Mouse (Mus musculus) cerebellum, adult 9-11 months (tissue): Measurements from ENCODE around the gene Dot1l.

Experiments
- DNase-seq: peaks from one replicate; pipeline ENCODE4 v3.0.0; 2022

Dot1l gene

DNA sequence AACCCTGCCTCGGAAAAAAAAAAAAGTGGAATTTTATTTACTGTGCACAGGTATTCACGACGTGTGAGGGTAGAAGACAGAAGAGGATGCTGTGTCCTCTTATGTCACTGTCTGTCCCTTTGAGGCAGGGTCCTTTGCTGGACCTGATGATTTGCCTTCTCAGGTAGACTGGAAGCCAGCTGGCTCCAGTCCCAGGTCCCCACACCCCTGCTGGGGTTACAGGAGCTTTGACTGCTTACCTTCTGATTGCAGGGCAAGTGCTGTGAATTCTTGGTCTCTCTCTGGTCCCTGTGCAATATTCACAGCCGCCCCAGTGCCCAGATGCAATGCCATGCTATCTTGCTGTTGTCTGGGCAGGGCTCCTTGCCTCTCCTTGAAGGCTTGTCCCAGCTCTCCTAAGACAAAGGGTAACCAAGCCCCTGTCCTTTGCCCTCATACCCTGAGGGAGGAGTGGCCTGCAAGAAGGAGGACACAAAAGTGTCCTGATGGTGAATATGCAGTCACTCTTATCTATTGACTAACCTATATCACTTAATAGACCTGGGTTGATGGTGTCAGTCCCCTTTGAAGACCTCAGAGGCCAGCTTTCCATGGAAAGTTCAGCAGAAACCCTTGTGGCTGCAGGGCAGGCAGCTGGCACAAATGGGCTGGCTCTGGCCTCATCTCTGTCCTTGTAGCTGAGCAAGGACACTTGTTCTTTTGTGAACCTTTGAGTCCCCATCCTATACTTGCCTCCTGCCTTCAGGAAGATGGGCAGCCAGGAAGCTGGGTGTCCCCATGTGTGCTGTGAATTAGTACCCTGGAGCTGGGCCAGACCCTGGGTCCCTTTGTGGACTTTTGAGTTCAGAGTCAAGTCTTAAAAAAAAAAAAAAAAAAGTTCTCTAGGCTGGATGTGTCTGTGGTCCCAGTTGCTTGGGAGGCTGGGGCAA is 5.9 kb downstream of the Dot1l start:
- no peak for DNase-seq

- no peak for DNase-seq
These were observed 6.8 kb downstream of the Dot1l start for GRCm38 (mm10) chr10:80761821-80762220.

- DNase-seq, result no peak
These were observed 8.5 kb downstream of the Dot1l start for GRCm38 (mm10) chr10:80763502-80763901.

GRCm38 (mm10) chr10:80765746-80766145 is 10.7 kb downstream of the Dot1l start:
- DNase-seq, result no peak

DNA sequence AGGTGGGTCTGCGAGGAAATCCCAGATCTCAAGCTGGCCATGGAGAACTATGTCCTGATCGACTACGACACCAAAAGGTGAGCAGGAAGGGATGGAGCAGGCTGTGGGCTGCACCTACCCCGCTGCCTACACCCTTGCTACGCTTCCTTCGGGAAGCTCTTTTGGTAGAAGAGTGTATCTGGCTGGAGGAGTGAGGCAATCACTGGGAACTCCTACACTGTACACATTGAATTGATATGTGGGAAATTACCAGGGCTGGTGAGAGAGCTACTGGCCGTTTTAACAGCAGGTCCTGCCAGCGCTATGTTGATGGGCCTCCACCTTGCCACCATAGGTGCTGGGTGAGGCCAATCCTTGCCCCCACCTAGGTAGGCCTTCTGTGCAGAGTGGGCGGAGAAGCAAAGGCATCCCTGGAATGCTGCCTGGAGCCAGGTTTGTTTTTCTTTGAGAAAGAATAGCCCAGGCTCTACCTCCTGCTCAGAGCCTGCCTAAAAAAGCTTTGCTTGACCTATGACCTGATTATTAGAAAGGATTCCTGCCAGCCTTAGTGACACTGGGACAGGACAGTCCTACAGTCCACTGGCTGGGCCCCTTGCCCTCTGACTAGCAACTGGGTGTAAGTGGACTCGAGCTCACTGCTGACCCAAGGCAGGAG is 11.3 kb downstream of the Dot1l start:
- no peak for DNase-seq

GRCm38 (mm10) chr10:80768365-80768764 is 13.4 kb downstream of the Dot1l start:
- DNase-seq, result no peak

- no peak for DNase-seq
These were observed 18.8 kb downstream of the Dot1l start for GRCm38 (mm10) chr10:80773816-80774215.

GRCm38 (mm10) chr10:80774549-80774948 is 19.5 kb downstream of the Dot1l start:
- peak; percentile 98 for DNase-seq

GRCm38 (mm10) chr10:80774981-80775380 is 20.0 kb downstream of the Dot1l start:
- DNase-seq, result peak; percentile 77

- DNase-seq, result peak; percentile 90
These were observed 20.7 kb downstream of the Dot1l start for GRCm38 (mm10) chr10:80775731-80776130.

- no peak for DNase-seq
These were observed 21.4 kb downstream of the Dot1l start for GRCm38 (mm10) chr10:80776358-80776869.

DNA sequence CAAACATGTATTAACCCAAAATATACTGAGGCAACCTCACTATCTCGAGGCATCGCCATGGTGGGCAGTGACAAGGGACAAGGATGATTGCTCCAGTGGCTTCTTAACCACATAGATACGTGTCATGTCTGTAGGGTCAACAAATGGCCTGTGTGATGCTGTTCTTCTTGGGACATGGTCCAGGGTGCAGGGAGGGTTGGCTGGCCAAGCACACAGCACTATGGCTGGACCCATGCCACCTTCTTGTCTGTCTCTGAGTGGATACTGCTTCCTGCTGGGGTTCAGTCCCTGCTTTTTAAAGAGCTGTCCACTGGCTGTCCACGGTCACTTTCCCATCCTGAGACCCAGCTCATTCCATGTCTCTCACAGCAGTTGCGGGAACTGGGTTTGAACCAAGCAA is 22.1 kb downstream of the Dot1l start:
- DNase-seq, result peak; percentile 74

- DNase-seq, result no peak
These were observed 24.6 kb downstream of the Dot1l start for GRCm38 (mm10) chr10:80779565-80779964.

- no peak for DNase-seq
These were observed 29.3 kb downstream of the Dot1l start for GRCm38 (mm10) chr10:80784302-80784701.

DNA sequence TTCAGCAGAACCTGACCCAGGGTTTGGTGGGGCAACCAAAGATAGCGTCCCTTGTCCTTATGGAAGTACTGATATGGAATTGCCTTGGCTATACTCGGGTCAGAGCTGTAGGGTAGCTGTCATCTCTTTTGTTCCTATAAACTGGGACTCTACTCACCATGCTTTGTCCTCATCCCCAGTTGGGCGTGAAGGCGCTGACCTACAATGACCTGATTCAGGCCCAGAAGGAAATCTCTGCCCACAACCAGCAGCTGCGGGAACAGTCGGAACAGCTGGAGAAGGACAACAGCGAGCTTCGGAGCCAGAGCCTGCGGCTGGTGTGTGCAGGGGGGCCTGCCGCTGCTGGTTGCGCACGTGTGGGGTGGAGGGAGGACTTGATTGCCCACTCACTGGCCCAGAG is 29.9 kb downstream of the Dot1l start:
- no peak for DNase-seq

DNA sequence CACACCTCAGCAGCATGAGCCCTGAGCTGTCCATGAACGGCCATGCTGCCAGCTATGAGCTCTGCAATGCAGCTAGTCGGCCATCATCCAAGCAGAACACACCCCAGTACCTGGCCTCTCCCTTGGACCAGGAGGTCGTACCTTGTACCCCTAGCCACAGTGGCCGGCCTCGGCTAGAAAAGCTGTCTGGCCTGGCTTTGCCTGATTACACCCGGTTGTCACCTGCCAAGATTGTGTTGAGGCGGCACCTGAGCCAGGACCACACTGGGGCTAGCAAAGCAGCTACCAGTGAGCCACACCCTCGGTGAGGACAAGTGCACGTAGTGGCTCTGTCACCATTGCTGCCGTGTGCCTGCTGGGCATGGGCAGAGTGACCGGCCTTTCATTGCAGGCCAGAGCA is 31.0 kb downstream of the Dot1l start:
- DNase-seq, result peak; percentile 47

DNA sequence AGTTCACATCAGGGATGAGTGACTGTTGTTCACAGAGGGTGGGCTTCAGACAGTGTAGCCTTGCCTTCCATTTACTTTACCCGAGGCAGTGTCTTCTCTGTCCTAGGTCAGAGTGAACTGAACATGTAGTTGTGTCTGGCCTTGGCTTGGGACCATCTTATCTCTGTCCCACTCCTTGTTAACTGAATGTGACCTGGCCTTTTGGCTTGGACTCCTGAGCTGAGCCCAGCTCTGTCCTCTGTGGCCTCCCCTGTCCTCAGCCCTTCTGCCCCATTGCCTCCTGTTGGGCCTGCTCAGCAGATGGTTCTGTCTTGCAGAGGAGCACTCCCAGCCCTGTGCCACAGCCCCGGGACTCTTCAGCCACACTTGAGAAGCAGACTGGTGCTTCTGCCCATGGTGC is 32.5 kb downstream of the Dot1l start:
- peak; percentile 25 for DNase-seq

DNA sequence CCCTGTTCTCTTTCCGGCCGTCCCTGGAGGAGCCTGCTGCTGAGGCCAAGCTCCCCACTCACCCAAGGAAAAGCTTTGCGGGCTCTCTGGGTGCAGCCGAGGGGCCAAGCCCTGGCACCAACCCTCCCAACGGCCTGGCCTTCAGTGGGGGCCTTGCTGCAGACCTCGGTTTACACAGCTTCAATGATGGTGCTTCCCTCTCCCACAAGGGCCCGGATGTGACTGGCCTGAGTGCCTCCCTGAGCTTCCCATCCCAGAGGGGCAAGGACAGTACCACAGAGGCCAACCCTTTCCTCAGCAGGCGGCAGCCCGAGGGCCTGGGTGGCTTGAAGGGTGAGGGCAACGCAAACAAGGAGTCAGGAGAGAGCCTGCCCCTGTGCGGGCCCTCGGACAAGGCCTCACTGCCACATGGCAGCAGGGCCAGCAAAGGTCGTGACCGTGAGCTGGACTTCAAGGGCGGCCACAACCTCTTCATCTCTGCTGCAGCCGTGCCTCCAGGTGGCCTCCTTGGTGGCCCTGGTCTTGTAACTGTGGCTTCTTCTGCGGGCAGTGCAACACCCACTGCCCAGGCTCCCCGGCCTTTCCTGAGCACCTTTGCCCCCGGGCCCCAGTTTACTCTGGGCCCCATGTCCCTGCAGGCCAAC is 35.9 kb downstream of the Dot1l start:
- peak; percentile 45 for DNase-seq

- no peak for DNase-seq
These were observed 36.6 kb downstream of the Dot1l start for GRCm38 (mm10) chr10:80791476-80792174.

DNA sequence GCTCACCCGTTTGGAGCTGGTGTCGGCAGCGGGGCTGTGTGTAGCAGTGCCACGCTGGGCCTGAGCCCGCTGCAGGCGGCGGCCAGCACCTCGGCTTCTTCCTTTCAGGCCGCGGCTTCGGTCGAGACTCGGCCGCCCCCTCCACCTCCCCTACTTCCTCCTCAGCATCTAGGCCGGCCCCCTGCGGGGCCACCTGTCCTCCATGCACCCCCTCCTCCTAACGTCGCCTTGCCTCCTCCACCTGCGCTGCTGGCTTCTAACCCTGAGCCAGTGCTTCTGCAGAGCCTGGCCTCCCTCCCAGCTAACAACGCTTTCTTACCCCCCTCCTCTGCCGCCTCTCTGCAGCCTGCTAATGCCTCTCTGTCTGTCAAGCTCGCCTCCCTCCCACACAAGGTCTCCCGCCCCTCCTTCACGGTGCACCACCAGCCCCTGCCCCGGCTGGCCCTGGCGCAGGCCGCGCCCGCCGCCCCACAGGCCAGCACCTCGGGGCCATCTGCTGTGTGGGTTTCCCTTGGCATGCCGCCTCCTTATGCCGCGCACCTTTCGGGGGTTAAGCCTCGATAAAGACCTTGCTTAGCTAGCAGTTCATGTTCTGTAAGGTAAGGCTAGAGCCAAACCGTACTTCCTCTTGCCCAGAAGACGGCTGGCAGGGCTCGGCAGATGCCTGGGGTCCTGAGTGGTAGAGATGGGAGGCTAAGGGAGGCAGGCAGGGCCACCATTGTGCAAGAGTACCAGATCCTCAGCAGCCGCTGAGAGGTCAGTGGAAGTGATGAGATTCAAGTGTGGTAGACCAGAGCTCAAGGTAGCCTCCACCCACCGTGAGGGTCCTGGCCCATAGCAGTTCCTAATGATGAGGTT is 37.4 kb downstream of the Dot1l start:
- peak; percentile 89 for DNase-seq

DNA sequence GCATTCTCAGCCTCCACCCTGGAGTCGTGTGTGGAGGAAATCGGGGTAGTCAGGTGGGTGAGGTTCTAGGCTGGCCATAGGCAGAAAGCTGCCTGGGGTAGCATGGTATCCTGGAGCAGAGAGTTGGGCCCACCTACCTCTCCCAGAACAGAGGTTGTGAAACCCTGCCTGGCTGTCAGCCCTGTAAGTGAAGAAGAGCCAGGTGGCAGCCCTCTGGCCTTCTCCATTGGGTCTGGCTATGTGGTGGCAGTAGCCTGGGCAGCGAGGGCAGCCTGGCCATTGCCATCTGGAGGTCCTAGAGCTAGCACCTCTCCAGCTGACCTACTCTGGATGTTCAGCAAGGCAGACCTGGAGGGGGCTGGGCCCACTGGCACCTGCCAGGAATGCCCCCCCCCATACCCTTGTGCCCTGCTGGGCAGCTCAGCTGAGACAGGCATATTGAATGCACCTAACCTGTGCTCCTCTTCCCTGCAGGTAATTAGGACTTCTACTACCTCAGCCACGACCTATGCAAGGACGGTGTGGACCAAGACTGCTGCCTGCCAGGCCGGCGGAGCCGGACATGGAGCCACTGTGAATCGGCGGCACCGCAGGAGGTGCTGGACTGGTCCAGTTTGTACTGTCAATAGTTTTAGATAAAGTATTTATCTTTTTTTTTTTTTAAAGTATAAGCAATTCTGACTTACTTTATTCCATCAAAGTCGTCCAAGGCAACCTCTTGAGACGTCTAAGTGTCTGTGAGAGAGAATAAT is 38.2 kb downstream of the Dot1l start:
- DNase-seq, result peak; percentile 81
